Mouse (Mus musculus) urinary bladder, postnatal 14 days (tissue): ENCODE measurements around the gene Mrps12.
"Not testable (repeated sequence)": the region's sequence is repeated elsewhere in the genome, so short reads cannot be mapped to it uniquely, and the experiment has no call there.

Source experiments
- DNase-seq: peaks from one replicate; pipeline ENCODE4 v3.0.0; 2021; ENCODE audit warnings: low spot score

The Mrps12 gene

GRCm38 (mm10) chr7:28709454-28709853 is 32.2 kb downstream of the Mrps12 start:
- DNase-seq, result no peak

- DNase-seq, result no peak
Measured at GRCm38 (mm10) chr7:28702601-28703143, 38.9 kb downstream of the Mrps12 start.

- not testable (repeated sequence) for DNase-seq
Measured at GRCm38 (mm10) chr7:28701306-28701705, 40.3 kb downstream of the Mrps12 start.

GRCm38 (mm10) chr7:28700269-28700668 is 41.4 kb downstream of the Mrps12 start:
- DNase-seq, result no peak

GRCm38 (mm10) chr7:28697277-28697676 is 44.3 kb downstream of the Mrps12 start:
- DNase-seq, result peak; percentile 37

- no peak for DNase-seq
Measured at GRCm38 (mm10) chr7:28694966-28695511, 46.6 kb downstream of the Mrps12 start.

- peak; percentile 45 for DNase-seq
Measured at GRCm38 (mm10) chr7:28694423-28694822, 47.2 kb downstream of the Mrps12 start.

- DNase-seq, result peak; percentile 85
Measured at GRCm38 (mm10) chr7:28693321-28693966, 48.2 kb downstream of the Mrps12 start.

GRCm38 (mm10) chr7:28692545-28693320 is 48.9 kb downstream of the Mrps12 start, which contains the start of gene Fbxo27:
Gene Fbxo27, plus strand, starts transcription at chr7:28692849.
- DNase-seq, result no peak

GRCm38 (mm10) chr7:28691075-28691474 is 50.5 kb downstream of the Mrps12 start:
- no peak for DNase-seq
